Mouse (Mus musculus): ENCODE data around the gene Stim2. TPM values are rescaled to one million over a fixed set of nuclear protein-coding genes. Genes with fewer than 3 reads are reported as not detected.

The Stim2 gene
- total and polyA plus RNA-seq, 3 experiments, result 16.8 to 21.5 (median 18.2) TPM

DNA sequence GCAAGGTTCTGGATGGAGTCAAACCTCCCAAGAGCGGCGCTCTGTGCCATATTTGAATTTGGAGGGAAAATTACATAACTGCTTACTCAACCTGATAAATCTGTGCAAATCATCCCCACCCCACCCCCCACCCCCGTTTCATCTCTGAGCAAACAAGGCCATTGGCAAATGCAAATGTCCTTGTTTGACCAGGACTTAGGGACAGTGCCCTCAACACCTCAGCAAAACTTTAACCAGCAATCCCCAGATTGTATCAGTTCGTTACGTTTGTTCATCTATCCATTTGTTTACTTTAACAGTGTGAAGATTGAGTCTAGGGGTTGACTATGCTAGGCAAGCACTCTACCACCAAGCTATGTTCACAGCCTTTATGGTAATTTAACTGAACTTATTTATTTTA is 32.6 kb upstream of the Stim2 start:
- Histone ChIP-seq H3K4me1 (ENCODE audit: control insufficient read depth in 1 of 2, insufficient read depth in 2 of 2) (peaks cover 0 to 6% of the 10 kb centered on the region in 2 experiments; a peak in 2 of 4 replicates), H3K79me2 (replicated peaks; ENCODE audit: control insufficient read depth, extremely low read depth, insufficient read depth, poor library complexity, severe bottlenecking) (no peaks in the 10 kb centered on the region), H3K4me3 (replicated peaks in 1 of 3; ENCODE audit: low read depth in 2 of 3, low read length in 2 of 3, poor library complexity in 1 of 3) (no peak overlapping the region), H3K27ac (ENCODE audit: insufficient read depth, low read depth) (no peak overlapping the region), H3K27me3 (replicated peaks) (no peaks in the 10 kb centered on the region), H3K9ac (ENCODE audit: insufficient read depth, low read depth) (no peak overlapping the region), H3K9me3 (replicated peaks; ENCODE audit: low read length) (no peaks in the 10 kb centered on the region), H3K4me2 (ENCODE audit: insufficient read depth, low read depth, poor library complexity, severe bottlenecking) (no peak overlapping the region), H3K36me3 (replicated peaks in 1 of 2; ENCODE audit: control insufficient read depth in 1 of 2, insufficient read depth in 1 of 2, low read length in 1 of 2) (no peaks in the 10 kb centered on the region)
- DNase-seq (ENCODE audit: extremely low read depth), result no peak
- in situ Hi-C loops (cut with MboI; ENCODE audit: low pct_ligation_motif_present, low pct_unique_long_range_greater_than_20kb, low sequenced_read_pairs) (no loop called here), dilution Hi-C loops (cut with MboI; ENCODE audit: extremely low pct_ligation_motif_present, extremely low pct_unique_long_range_greater_than_20kb, low sequenced_read_pairs) (no loop called here)
- TF ChIP-seq USF2 (conservative IDR thresholded peaks at IDR 0.05; ENCODE audit: low read depth, low read length), result no peak
- no peak for TF ChIP-seq SMC3 (IDR thresholded peaks at IDR 0.05; ENCODE audit: low read depth, low read length)
- no peak for TF ChIP-seq MXI1 (IDR thresholded peaks at IDR 0.05; ENCODE audit: low read depth, low read length)
- TF ChIP-seq NELFE (IDR thresholded peaks at IDR 0.05; ENCODE audit: low read depth, low read length), result no peak
- no peak for TF ChIP-seq MAZ (IDR thresholded peaks at IDR 0.05; ENCODE audit: low read depth, low read length)
- TF ChIP-seq KAT2A (IDR thresholded peaks at IDR 0.05; ENCODE audit: insufficient replicate concordance, low read length), result no peak
- no peak for TF ChIP-seq HCFC1 (IDR thresholded peaks at IDR 0.05; ENCODE audit: low read depth, low read length)
- no peak for TF ChIP-seq NRF1 (IDR thresholded peaks at IDR 0.05; ENCODE audit: low read depth, low read length)
- TF ChIP-seq PAX5 (IDR thresholded peaks at IDR 0.05; ENCODE audit: low read length), result no peak
- no peak for TF ChIP-seq ELF1 (IDR thresholded peaks at IDR 0.05; ENCODE audit: low read depth, low read length)
- TF ChIP-seq EP300 (IDR thresholded peaks at IDR 0.05; ENCODE audit: low read length), result no peak
- TF ChIP-seq RCOR1 (conservative IDR thresholded peaks at IDR 0.05; ENCODE audit: low read depth, low read length), result no peak

DNA sequence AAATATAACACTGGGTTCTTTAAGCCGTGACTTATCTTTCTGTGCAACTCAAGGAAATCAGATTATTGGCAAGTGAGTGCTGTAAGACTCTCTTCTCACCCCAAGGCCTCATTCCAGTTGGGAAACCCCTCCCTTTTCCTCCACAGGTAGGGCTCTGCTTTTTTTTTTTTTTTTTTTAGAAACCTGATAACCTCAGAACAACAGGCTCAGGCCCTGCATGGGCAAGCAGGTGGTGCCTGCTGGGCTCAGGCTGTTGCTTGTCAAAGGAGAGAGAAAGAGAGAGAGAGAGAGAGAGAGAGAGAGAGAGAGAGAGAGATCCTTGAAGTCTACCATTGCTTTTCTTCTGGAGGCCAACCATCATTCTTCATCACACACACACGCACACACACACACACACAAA is 30.7 kb upstream of the Stim2 start:
- Histone ChIP-seq H3K27me3 (replicated peaks) (no peaks in the 10 kb centered on the region), H3K4me3 (replicated peaks in 1 of 3; ENCODE audit: low read depth in 2 of 3, low read length in 2 of 3, poor library complexity in 1 of 3) (no peak overlapping the region), H3K36me3 (replicated peaks in 1 of 2; ENCODE audit: control insufficient read depth in 1 of 2, insufficient read depth in 1 of 2, low read length in 1 of 2) (no peaks in the 10 kb centered on the region), H3K4me1 (ENCODE audit: control insufficient read depth in 1 of 2, insufficient read depth in 2 of 2) (no peaks in the 10 kb centered on the region), H3K9me3 (replicated peaks; ENCODE audit: low read length) (no peaks in the 10 kb centered on the region), H3K9ac (ENCODE audit: insufficient read depth, low read depth) (no peak overlapping the region), H3K79me2 (replicated peaks; ENCODE audit: control insufficient read depth, extremely low read depth, insufficient read depth, poor library complexity, severe bottlenecking) (no peaks in the 10 kb centered on the region), H3K4me2 (ENCODE audit: insufficient read depth, low read depth, poor library complexity, severe bottlenecking) (no peak overlapping the region), H3K27ac (ENCODE audit: insufficient read depth, low read depth) (no peak overlapping the region)
- no peak for TF ChIP-seq TCF12 (IDR thresholded peaks at IDR 0.05; ENCODE audit: low read depth, low read length)
- TF ChIP-seq TBP (conservative IDR thresholded peaks at IDR 0.05; ENCODE audit: low read depth, low read length), result no peak
- TF ChIP-seq USF1 (IDR thresholded peaks at IDR 0.05; ENCODE audit: low read depth, low read length), result no peak
- dilution Hi-C loops (cut with MboI; ENCODE audit: extremely low pct_ligation_motif_present, extremely low pct_unique_long_range_greater_than_20kb, low sequenced_read_pairs), result no loop called here
- in situ Hi-C loops (cut with MboI; ENCODE audit: low pct_ligation_motif_present, low pct_unique_long_range_greater_than_20kb, low sequenced_read_pairs), result no loop called here
- no peak for DNase-seq (ENCODE audit: extremely low read depth)

DNA sequence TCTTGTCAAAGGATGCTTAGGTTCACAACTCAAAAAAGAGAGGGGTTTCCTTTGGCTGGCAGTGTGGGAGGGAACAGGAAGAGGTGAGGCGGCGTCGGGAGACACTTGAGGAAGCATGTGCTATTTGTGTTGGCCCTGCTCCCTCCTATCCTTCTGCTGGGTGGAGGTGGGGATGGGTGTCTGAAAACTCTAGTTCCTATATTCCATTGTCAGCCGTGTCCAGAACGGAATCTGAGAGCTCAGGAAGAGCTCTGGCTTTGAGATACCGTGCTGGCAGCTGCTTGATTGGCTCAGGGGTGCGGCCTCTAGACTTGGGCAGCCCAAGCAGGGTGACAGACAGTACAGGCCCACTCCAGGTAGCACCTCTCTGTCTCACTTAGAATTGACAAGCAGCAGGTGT is 28.1 kb upstream of the Stim2 start:
- dilution Hi-C loops (cut with MboI; ENCODE audit: extremely low pct_ligation_motif_present, extremely low pct_unique_long_range_greater_than_20kb, low sequenced_read_pairs), result no loop called here
- Histone ChIP-seq H3K79me2 (replicated peaks; ENCODE audit: control insufficient read depth, extremely low read depth, insufficient read depth, poor library complexity, severe bottlenecking) (no peaks in the 10 kb centered on the region), H3K27ac (ENCODE audit: insufficient read depth, low read depth) (no peak overlapping the region), H3K9ac (ENCODE audit: insufficient read depth, low read depth) (no peak overlapping the region), H3K27me3 (replicated peaks) (no peaks in the 10 kb centered on the region), H3K4me2 (ENCODE audit: insufficient read depth, low read depth, poor library complexity, severe bottlenecking) (no peak overlapping the region), H3K9me3 (replicated peaks; ENCODE audit: low read length) (no peaks in the 10 kb centered on the region), H3K4me3 (replicated peaks in 1 of 3; ENCODE audit: low read depth in 2 of 3, low read length in 2 of 3, poor library complexity in 1 of 3) (no peak overlapping the region), H3K4me1 (ENCODE audit: control insufficient read depth in 1 of 2, insufficient read depth in 2 of 2) (no peaks in the 10 kb centered on the region), H3K36me3 (replicated peaks in 1 of 2; ENCODE audit: control insufficient read depth in 1 of 2, insufficient read depth in 1 of 2, low read length in 1 of 2) (no peaks in the 10 kb centered on the region)
- DNase-seq (ENCODE audit: extremely low read depth), result no peak
- TF ChIP-seq ZC3H11A (IDR thresholded peaks at IDR 0.05; ENCODE audit: low read depth, low read length) (no peak), SIN3A (IDR thresholded peaks at IDR 0.05; ENCODE audit: low read length) (no peak), ETS1 (conservative IDR thresholded peaks at IDR 0.05; ENCODE audit: low read depth, low read length) (no peak), MAFK (IDR thresholded peaks at IDR 0.05; ENCODE audit: insufficient replicate concordance, low read length) (no peak), EP300 (IDR thresholded peaks at IDR 0.05; ENCODE audit: low read length) (no peak), USF1 (IDR thresholded peaks at IDR 0.05; ENCODE audit: low read depth, low read length) (no peak), RCOR1 (conservative IDR thresholded peaks at IDR 0.05; ENCODE audit: low read depth, low read length) (no peak), RAD21 (IDR thresholded peaks at IDR 0.05; ENCODE audit: low read depth, low read length) (no peak), POLR2AphosphoS2 (IDR thresholded peaks at IDR 0.05; ENCODE audit: low read depth, low read length) (no peak)
- in situ Hi-C loops (cut with MboI; ENCODE audit: low pct_ligation_motif_present, low pct_unique_long_range_greater_than_20kb, low sequenced_read_pairs), result no loop called here

All from CH12.LX (cell line).